Mouse (Mus musculus): ENCODE measurements around the gene Brpf1.
"Not testable (repeated sequence)": the region's sequence is repeated elsewhere in the genome, so short reads cannot be mapped to it uniquely, and the experiment has no call there.

Brpf1 gene

GRCm38 (mm10) chr6:113306322-113306985, 483 bp upstream of the Brpf1 start:
- DNase-seq (ENCODE audit: low spot score in 2 of 2), result peak; percentile 99 to 100

DNA sequence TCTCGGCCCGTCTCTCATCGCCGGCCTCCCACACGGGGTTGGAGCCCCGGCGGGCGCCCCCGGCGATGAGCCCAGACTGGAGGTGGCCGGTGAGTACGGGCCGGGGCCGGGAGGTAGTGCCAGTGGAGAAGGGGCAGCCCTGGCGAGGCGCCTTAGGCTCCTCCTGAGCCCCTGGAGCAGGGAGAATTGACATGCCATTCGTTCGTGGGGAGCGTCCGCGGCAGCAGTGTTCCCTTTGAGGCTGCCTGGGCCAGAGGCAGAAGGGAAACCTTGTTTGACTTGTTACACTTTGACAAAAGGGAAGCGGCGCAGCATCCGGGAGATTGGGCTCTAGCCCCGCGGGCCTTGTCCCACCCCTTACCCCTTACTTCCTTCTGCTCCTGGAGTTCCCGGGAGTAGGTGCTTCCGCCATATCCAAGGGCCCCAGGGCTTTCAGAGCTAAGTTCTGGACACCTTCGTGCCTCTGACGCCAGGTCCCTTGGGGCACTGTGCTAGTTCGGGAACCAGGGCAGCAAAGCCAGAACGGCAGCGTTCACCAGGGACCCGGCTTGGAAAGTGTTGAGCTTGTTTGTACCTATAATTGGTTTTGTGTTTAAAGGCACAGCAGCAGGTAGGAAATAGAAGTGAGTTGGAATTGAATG, 664 bp downstream of the Brpf1 start:
- DNase-seq (ENCODE audit: low spot score in 2 of 2), result peak; percentile 30 to 57

- DNase-seq (ENCODE audit: low spot score in 2 of 2), result peak in 1 of 2 experiments; percentile 15
Observed at GRCm38 (mm10) chr6:113308141-113308540, 1.2 kb downstream of the Brpf1 start.

- no peak for DNase-seq (ENCODE audit: low spot score in 2 of 2)
Observed at GRCm38 (mm10) chr6:113315972-113316371, 9.0 kb downstream of the Brpf1 start.

DNA sequence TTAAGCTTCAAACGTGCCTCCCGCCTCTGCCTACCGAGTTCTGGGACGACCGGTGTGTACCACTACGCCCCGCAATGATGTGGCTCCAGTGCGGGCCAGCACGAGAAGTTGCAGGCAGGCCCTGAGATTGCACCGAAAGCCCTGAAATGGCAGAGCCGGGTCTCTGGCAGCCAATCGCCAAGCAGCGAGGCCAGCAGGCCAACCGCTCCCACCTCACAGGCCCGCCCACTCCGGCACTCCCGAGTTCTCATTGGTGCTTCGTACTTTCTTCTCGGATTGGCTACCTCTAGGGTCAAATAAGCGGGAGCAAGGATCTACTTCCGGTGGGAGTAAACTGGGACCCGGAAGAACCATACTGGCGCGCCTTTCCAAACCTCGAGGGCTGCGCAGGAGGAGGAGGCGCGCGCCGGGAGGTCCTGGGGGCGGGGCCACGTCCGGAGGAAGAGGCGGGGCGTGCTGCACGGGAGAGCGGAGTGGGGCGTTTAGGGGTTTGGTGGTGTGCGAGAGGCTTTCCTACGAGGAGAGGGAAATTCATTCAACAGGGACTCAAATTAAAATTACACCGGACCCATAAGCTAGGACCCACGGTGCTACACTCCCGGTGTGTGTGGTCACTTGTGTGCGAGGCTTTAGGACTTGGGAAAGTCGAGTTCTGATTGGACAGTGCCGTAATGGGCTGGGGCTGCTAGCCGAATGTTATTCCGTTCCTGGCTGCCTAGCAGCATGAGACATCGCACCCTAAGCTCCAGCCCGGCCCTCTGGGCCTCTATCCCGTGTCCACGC, 19.8 kb downstream of the Brpf1 start, which contains the start of gene Ogg1:
Ogg1 (plus strand) TSS at position 440 of the 783 bp plus-strand sequence.
- DNase-seq (ENCODE audit: low spot score in 2 of 2), result peak; percentile 93 to 98

GRCm38 (mm10) chr6:113329396-113329795, 22.5 kb downstream of the Brpf1 start:
- DNase-seq (ENCODE audit: low spot score in 2 of 2), result no peak

GRCm38 (mm10) chr6:113330547-113330946, 23.6 kb downstream of the Brpf1 start:
- DNase-seq (ENCODE audit: low spot score in 2 of 2), result no peak

DNA sequence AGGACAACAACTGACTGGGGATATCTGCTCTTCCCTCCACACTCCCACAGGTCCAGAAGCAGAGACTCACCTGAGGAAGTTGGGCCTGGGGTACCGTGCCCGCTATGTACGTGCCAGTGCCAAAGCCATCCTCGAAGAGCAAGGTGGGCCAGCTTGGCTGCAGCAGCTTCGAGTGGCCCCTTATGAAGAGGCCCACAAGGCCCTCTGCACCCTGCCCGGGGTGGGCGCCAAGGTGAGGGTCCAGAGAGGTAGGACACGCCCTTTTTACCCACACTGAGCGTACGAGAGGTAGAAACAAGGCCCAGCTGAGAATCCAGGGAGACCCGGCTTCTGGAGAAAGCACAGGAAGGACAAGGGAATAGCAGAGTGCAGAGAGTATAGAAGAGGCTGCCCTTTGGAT, 24.8 kb downstream of the Brpf1 start:
- no peak for DNase-seq (ENCODE audit: low spot score in 2 of 2)

DNA sequence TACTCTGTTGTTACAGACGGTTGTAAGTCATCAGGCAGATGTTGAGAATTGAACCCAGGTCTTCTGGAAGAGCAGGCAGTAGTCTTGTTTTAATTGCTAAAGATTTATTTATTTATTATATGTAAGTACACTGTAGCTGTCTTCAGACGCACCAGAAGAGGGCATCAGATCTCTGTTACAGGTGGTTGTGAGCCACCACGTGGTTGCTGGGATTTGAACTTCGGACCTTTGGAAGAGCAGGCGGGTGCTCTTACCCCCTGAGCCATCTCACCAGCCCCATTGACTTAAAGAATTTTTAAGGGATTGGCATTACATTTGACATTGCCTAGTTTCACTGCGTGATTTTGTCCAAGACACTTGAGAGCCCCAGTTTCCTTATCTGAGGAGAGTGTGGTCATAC, 25.8 kb downstream of the Brpf1 start:
- DNase-seq (ENCODE audit: low spot score in 2 of 2), result not testable (repeated sequence)

- no peak for DNase-seq (ENCODE audit: low spot score in 2 of 2)
Observed at GRCm38 (mm10) chr6:113333137-113333950, 26.4 kb downstream of the Brpf1 start.

DNA sequence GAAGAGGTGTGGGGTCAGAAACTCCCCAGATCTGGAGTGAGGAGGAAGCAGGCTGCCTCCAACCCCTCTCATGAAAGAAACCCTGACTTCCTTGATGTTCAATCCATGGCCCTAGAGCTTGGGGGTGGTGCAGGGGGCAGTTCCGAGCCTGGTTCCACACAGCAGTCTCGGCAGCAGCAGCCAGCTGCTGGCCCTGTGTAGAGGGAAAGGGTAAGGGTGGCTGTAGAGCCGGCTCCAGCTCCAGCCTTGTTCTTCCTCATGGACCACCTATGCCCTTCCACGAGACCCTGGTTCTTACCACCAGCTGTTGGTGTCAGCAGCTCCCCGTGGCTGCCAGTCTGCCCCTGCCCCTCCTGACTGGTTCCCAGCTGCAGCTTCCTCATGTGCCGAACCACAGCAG, 27.3 kb downstream of the Brpf1 start:
- DNase-seq (ENCODE audit: low spot score in 2 of 2), result no peak

GRCm38 (mm10) chr6:113336852-113337620, 30.1 kb downstream of the Brpf1 start:
- DNase-seq (ENCODE audit: low spot score in 2 of 2), result no peak

DNA sequence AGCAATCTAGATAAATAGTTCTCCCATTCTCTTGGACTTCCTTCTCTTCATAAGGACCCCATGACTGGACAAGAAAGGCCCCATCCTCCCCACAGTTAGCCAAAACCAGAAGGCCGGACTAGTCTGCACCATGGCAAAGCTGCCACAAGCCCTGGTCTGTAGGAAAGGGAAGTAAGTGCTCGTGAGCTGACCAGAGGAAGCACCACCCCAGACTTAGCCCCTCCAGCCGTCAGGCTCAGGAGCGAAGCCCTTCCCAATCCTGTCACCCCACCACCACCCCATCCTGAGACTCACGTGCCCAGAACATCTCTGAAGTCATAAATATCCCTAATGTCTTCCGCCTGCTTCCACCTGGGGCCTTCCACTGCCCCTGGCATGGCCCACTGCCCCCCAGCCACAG, 34.6 kb downstream of the Brpf1 start:
- no peak for DNase-seq (ENCODE audit: low spot score in 2 of 2)

DNA sequence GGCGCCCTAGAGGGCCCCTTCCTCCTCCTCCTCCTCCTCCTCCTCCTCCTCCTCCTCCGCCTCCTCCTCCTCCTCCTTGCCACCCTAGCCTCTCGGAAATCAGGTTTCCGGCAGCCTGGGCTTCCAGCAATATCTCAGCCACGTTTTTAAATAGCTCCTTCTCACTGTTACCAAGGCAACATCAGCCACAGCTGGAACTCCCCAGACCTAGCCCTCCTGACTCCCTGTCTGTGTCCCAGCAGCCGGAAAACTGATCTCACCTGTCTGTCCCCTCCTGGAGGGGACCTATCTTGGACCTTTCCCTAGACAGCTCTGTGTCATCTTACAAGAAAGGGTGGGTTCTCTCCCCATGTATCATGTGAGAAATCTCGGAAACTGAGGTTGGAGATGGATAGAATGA, 35.4 kb downstream of the Brpf1 start:
- DNase-seq (ENCODE audit: low spot score in 2 of 2), result no peak

DNA sequence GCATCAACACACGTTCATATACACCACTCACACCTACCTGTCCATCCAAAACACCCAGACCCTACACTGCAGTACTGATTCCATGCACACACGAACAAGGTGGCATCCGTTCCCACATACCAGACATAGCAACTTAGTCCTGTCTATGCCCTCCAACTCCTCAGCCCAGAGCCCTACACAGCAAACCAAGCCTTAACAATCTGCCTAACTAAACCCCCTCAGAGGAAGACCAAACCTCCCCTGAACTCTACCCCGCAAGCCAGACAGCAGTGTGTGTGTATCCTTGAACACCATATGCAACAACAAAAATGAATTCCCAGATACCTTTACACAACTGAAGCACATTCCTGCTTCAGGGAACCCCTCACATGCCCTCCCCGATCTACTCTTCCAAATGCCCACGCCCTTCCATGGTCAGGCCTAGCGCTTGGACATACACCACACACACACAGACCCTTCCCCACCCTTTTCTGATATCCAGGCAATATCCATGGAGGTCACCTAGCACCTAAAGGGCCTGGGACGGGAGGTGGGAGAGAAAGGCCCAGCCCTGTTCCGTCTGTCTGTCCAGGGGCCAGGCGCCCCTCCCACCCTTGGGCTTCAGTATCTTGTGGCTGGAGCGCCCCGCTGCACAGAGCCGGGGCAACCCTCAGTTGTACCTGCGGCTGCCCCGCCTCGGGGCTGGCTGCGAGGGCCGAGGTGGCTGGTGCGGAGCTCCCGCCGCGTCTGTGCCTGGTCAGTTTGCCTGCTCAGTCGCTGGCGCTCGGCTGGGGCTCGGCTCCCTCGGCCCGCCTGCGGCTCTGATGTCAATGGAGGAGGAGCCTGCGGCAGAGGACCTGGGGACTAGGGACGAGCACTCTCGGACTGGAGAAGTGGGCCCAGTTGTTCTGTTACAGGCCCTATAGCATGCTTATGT, 36.5 kb downstream of the Brpf1 start, which contains the start of gene Camk1:
Camk1 (minus strand) TSS at position 808 of the 916 bp plus-strand sequence.
- DNase-seq (ENCODE audit: low spot score in 2 of 2), result peak; percentile 75 to 87

- peak; percentile 46 to 84 for DNase-seq (ENCODE audit: low spot score in 2 of 2)
Observed at GRCm38 (mm10) chr6:113344321-113344720, 37.4 kb downstream of the Brpf1 start.

DNA sequence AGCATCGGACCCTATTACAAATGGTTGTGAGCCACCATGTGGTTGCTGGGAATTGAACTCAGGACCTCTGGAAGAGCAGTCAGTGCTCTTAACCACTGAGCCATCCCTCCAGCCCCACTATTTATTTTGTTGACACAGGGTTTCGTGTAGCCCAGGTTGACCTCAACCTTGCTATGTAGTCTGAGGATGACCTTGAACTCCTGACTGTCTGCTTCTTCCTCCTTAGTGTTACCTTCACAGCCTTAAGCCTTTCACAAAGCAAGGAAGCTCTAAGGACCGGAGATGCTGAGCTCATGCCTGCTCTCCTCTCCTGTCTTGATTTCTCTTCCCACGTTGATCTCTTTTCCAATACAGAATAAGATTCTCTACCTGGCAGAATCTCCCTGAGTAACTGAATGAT, 40.0 kb downstream of the Brpf1 start:
- DNase-seq (ENCODE audit: low spot score in 2 of 2), result no peak

DNA sequence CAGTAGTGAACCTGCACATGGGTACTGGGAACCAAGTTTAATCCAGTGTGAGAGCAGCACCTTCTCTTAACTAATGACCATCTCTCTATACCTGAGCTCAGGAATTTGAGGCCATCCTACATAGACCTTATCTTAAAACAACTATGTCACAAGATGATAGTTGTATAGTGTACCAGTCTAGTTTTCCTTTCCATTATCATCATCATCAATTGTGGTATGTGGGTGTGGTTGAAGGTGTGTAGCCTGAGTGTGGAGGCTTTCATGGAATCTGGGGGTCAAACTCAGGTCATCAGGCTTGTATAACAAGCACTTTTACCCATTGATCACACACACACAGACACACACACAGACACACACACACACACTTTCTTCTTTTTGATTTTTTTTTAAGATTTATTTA, 43.6 kb downstream of the Brpf1 start:
- no peak for DNase-seq (ENCODE audit: low spot score in 2 of 2)

DNA sequence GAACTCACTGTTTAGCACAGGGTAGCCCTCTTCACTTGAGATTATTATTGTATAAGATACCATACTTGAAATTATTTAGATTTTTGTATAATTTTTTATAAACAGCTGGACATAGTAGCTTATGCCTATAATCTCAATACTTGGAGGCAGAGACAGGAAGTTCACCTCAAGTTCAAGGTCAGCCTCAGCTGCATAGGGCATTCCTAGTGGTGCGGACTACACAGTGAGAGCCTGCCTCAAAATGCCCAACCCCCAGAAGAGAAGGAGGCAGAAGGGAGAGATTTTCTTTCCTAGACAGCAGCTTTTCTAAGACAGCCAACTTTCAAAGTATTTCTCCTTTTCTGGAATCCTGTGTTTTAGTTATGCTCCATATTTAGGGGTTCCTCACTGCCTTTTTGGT, 44.2 kb downstream of the Brpf1 start:
- no peak for DNase-seq (ENCODE audit: low spot score in 2 of 2)

- DNase-seq (ENCODE audit: low spot score in 2 of 2), result no peak
Observed at GRCm38 (mm10) chr6:113351653-113352052, 44.7 kb downstream of the Brpf1 start.
